Mouse (Mus musculus) MEL (cell line): ENCODE results near the gene Ruvbl1.

Experiments
- CHD2 ChIP-seq: IDR thresholded peaks from 2 replicates; pipeline ENCODE4 v1.6.1; 2011; ENCODE audit warnings: low read length, improper control_type of control experiment
- CTCF ChIP-seq, 3 experiments: IDR thresholded peaks in 2 of 3; conservative IDR thresholded peaks in 1 of 3; 2 replicates each; pipeline ENCODE4 v1.5.1; 2011 to 2012; ENCODE audit warnings: low read length in 3 of 3, low read depth in 2 of 3, mild to moderate bottlenecking in 2 of 3, improper control_type of control experiment in 1 of 3, inconsistent platforms in 1 of 3, mixed read lengths in 1 of 3, moderate library complexity in 1 of 3; ENCODE audit not compliant: control insufficient read depth in 1 of 3, insufficient read depth in 1 of 3, poor library complexity in 1 of 3, severe bottlenecking in 1 of 3
- ELF1 ChIP-seq: IDR thresholded peaks from 2 replicates; pipeline ENCODE4 v1.6.1; 2014; ENCODE audit warnings: low read depth, mild to moderate bottlenecking, inconsistent platforms, low read length, improper control_type of control experiment, moderate library complexity
- EP300 ChIP-seq, 2 experiments: IDR thresholded peaks; 2 replicates each; pipeline ENCODE4 v1.6.1; 2011; ENCODE audit warnings: improper control_type of control experiment in 2 of 2, low read length in 2 of 2, low read depth in 1 of 2, mild to moderate bottlenecking in 1 of 2
- KAT2A ChIP-seq: conservative IDR thresholded peaks from 2 replicates; pipeline ENCODE4 v1.6.1; 2012; ENCODE audit warnings: low read depth, low read length, improper control_type of control experiment, inconsistent platforms
- POLR2A ChIP-seq, 2 experiments: IDR thresholded peaks; 2 replicates each; pipeline ENCODE4 v1.6.1; 2011 to 2012; ENCODE audit warnings: low read length in 2 of 2, mild to moderate bottlenecking in 2 of 2, control low read depth in 1 of 2, improper control_type of control experiment in 1 of 2, low read depth in 1 of 2, moderate library complexity in 1 of 2; ENCODE audit not compliant: control insufficient read depth in 1 of 2, insufficient read depth in 1 of 2, poor library complexity in 1 of 2
- TBP ChIP-seq: IDR thresholded peaks from 2 replicates; pipeline ENCODE4 v1.8.0; 2011; ENCODE audit warnings: low read depth, low read length, improper control_type of control experiment
- TCF12 ChIP-seq: IDR thresholded peaks from 2 replicates; pipeline ENCODE4 v1.6.1; 2014; ENCODE audit warnings: low read depth, mild to moderate bottlenecking, inconsistent platforms, low read length, improper control_type of control experiment, moderate library complexity
- UBTF ChIP-seq: IDR thresholded peaks from 2 replicates; pipeline ENCODE4 v1.6.1; 2012; ENCODE audit warnings: low read depth, mild to moderate bottlenecking, inconsistent platforms, low read length, improper control_type of control experiment, moderate library complexity, borderline replicate concordance; ENCODE audit not compliant: insufficient read depth
- USF2 ChIP-seq, 2 experiments: IDR thresholded peaks; 2 replicates each; pipeline ENCODE4 v1.6.1; 2011 to 2012; ENCODE audit warnings: improper control_type of control experiment in 2 of 2, low read length in 2 of 2, borderline replicate concordance in 1 of 2, inconsistent platforms in 1 of 2, low read depth in 1 of 2, mild to moderate bottlenecking in 1 of 2; ENCODE audit not compliant: insufficient read depth in 1 of 2
- ZC3H11A ChIP-seq: IDR thresholded peaks from 2 replicates; pipeline ENCODE4 v1.6.1; 2012; ENCODE audit warnings: low read depth, mild to moderate bottlenecking, inconsistent platforms, low read length, improper control_type of control experiment

- TF ChIP-seq CTCF (IDR thresholded peaks at IDR 0.05 in 2 of 3, conservative IDR thresholded peaks at IDR 0.05 in 1 of 3; ENCODE audit: control insufficient read depth in 1 of 3, insufficient read depth in 1 of 3, low read depth in 2 of 3, low read length in 3 of 3, poor library complexity in 1 of 3, severe bottlenecking in 1 of 3) (no peak), USF2 (IDR thresholded peaks at IDR 0.05; ENCODE audit: borderline replicate concordance in 1 of 2, insufficient read depth in 1 of 2, low read depth in 1 of 2, low read length in 2 of 2) (no peak), POLR2A (IDR thresholded peaks at IDR 0.05; ENCODE audit: control insufficient read depth in 1 of 2, insufficient read depth in 1 of 2, low read depth in 1 of 2, low read length in 2 of 2, poor library complexity in 1 of 2) (no peak), ZC3H11A (no peak), CHD2 (no peak), UBTF (no peak), KAT2A (no peak), EP300 (IDR thresholded peaks at IDR 0.05; ENCODE audit: low read depth in 1 of 2, low read length in 2 of 2) (no peak), TBP (no peak), ELF1 (no peak), TCF12 (no peak)
Measured at GRCm38 (mm10) chr6:88483111-88483510, 17.9 kb downstream of the Ruvbl1 start.
